Mouse (Mus musculus): Measurements from ENCODE around the gene Gm36864.

Gene Gm36864

GRCm38 (mm10) chr7:44260410-44260809, 24.4 kb downstream of the Gm36864 start:
- DNase-seq = no peak

GRCm38 (mm10) chr7:44261147-44261546, 25.2 kb downstream of the Gm36864 start, which contains the start of gene Gm15517:
Gm15517 (plus strand) TSS chr7:44261447.
- DNase-seq = no peak

- DNase-seq = peak; percentile 95
These were observed 27.0 kb downstream of the Gm36864 start for GRCm38 (mm10) chr7:44262791-44263643.

GRCm38 (mm10) chr7:44268117-44268516, 32.1 kb downstream of the Gm36864 start:
- DNase-seq = no peak

- no peak for DNase-seq
These were observed 33.4 kb downstream of the Gm36864 start for GRCm38 (mm10) chr7:44269397-44269796.

- peak; percentile 50 for DNase-seq
These were observed 35.3 kb downstream of the Gm36864 start for GRCm38 (mm10) chr7:44271309-44271708.

- no peak for DNase-seq
These were observed 36.6 kb downstream of the Gm36864 start for GRCm38 (mm10) chr7:44272546-44272945.

GRCm38 (mm10) chr7:44273446-44273845, 37.5 kb downstream of the Gm36864 start:
- no peak for DNase-seq

- no peak for DNase-seq
These were observed 38.1 kb downstream of the Gm36864 start for GRCm38 (mm10) chr7:44274096-44274495.

GRCm38 (mm10) chr7:44275546-44275945, 39.6 kb downstream of the Gm36864 start:
- no peak for DNase-seq

GRCm38 (mm10) chr7:44276461-44277249, 40.7 kb downstream of the Gm36864 start:
- no peak for DNase-seq

GRCm38 (mm10) chr7:44277250-44277622, 41.3 kb downstream of the Gm36864 start:
- DNase-seq = peak; percentile 62

GRCm38 (mm10) chr7:44280959-44281358, 45.0 kb downstream of the Gm36864 start:
- DNase-seq = no peak

GRCm38 (mm10) chr7:44281586-44281985, 45.6 kb downstream of the Gm36864 start:
- no peak for DNase-seq

GRCm38 (mm10) chr7:44287760-44288159, 51.8 kb downstream of the Gm36864 start:
- no peak for DNase-seq

- DNase-seq = no peak
These were observed 55.0 kb downstream of the Gm36864 start for GRCm38 (mm10) chr7:44290986-44291385.

GRCm38 (mm10) chr7:44291418-44291817, 55.4 kb downstream of the Gm36864 start:
- DNase-seq = no peak

All from retina, postnatal 1 day (tissue).